Mouse (Mus musculus): ENCODE data around the gene Sh3d19.

DNA sequence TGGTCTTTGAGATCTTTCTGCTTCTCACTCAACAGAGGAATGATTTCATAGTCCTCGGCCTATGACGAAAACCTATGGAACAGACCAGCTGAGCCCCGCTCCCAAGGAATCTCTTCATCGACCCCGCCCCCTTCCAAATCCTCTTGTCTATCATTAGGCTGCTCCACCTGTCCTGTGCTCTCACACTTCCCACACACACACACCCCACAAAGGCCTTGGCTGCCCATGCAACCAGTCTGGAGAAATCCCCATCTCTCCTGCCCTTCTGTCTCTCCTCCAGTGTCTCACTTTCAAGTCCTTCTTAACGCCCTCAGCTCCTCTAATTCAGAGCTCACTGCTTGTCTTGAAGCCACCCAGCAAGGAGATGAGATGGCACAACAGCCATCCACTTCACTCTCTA, 131.0 kb downstream of the Sh3d19 start:
- no peak for TF ChIP-seq CTCF (IDR thresholded peaks at IDR 0.05; ENCODE audit: control insufficient read depth, insufficient read depth, insufficient read length)
- no peak for TF ChIP-seq CEBPB (IDR thresholded peaks at IDR 0.05; ENCODE audit: low read depth)

Data from C2C12 (cell line).